Mouse (Mus musculus) lung, postnatal 0 days (tissue): ENCODE measurements at regions not wholly inside any gene's neighbourhood (a gene's known extent, or its start where the extent isn't known, plus 50 kb on each side); places are given as distances from the start of the nearest gene placed in this dataset.

Experiments
- ATAC-seq: fragments of 200-750 bp; cut with Nextera tagmentation; 2 replicates; pipeline ENCODE4 v1.8.0; 2017; ENCODE audit warnings: moderate library complexity
- DNase-seq: peaks from one replicate; pipeline ENCODE4 v3.0.0-alpha.2; 2016; ENCODE audit warnings: low spot score
- H3K27ac ChIP-seq: fragments of 300-500 bp; sonication (generic); 2 replicates; pipeline ENCODE4 v1.5.1; 2014; ENCODE audit warnings: antibody characterized with exemption, mild to moderate bottlenecking, low read length, mixed read lengths
- H3K27me3 ChIP-seq: fragments of 300-500 bp; sonication (generic); replicated peaks from 2 replicates; pipeline ENCODE4 v1.6.1; 2014; ENCODE audit warnings: low read length, mixed read lengths; ENCODE audit not compliant: insufficient read depth
- H3K36me3 ChIP-seq: fragments of 300-500 bp; sonication (generic); 2 replicates; pipeline ENCODE4 v1.6.1; 2014; ENCODE audit warnings: low read length, mixed read lengths; ENCODE audit not compliant: insufficient read depth
- H3K4me1 ChIP-seq: fragments of 300-500 bp; sonication (generic); 2 replicates; pipeline ENCODE4 v1.6.1; 2014; ENCODE audit warnings: antibody characterized with exemption, low read depth, low read length, mixed read lengths; ENCODE audit not compliant: insufficient read depth
- H3K4me2 ChIP-seq: fragments of 300-500 bp; sonication (generic); replicated peaks from 2 replicates; pipeline ENCODE4 v1.6.1; 2014; ENCODE audit warnings: low read depth, mild to moderate bottlenecking, low read length, moderate library complexity, mixed read lengths
- H3K4me3 ChIP-seq: fragments of 300-500 bp; sonication (generic); 2 replicates; pipeline ENCODE4 v1.5.1; 2014; ENCODE audit warnings: low read depth, low read length
- H3K9ac ChIP-seq: fragments of 300-500 bp; sonication (generic); replicated peaks from 2 replicates; pipeline ENCODE4 v1.6.1; 2014; ENCODE audit warnings: low read depth, mild to moderate bottlenecking
- H3K9me3 ChIP-seq: fragments of 300-500 bp; sonication (generic); 2 replicates; pipeline ENCODE4 v1.6.1; 2016; ENCODE audit warnings: low read length, mixed read lengths
- CTCF ChIP-seq: IDR thresholded peaks from 2 replicates; pipeline ENCODE4 v1.5.1; 2016; ENCODE audit warnings: antibody characterized with exemption, mild to moderate bottlenecking
- EP300 ChIP-seq: IDR thresholded peaks from 2 replicates; pipeline ENCODE4 v1.6.1; 2016; ENCODE audit warnings: antibody characterized with exemption, mild to moderate bottlenecking, control low read depth
- WGBS: fragments of 180-500 bp; shearing (Covaris S2); extraction: QIAGEN DNeasy Blood & Tissue Kit; methylation state at CpG from one replicate; pipeline ENCODE4 v1.1.7; 2014; 5-methylcytosine and 5-hydroxymethylcytosine counted together

DNA sequence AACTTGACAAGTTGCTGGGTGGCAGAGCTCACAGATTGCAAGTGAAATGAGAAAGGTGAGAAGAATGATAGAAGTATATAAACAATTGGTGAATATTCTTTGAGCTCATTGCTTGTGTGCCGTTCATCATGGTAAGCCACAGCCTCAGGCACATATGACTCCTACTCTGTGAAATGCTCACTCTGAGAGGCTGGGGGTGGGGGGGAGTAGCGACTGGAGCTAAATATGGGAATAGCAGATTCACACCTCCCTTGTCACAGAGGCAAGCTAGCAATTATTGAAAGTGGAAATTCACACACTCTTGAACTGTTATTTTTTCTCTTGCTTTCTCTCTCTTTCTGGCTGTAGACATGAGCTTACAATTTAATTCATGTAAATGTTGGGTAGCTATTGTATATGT is 481.0 kb upstream of the Lcorl start:
- TF ChIP-seq CTCF (no peak), EP300 (no peak)
- H3K9ac ChIP-seq, result no peak overlapping the region
- no peak overlapping the region for H3K27ac ChIP-seq
- no peaks in the 10 kb centered on the region for H3K36me3 ChIP-seq
- DNase-seq, result no peak
- no peak overlapping the region for H3K4me2 ChIP-seq
- H3K4me3 ChIP-seq, result no peak overlapping the region
- WGBS, result 73% methylated on average over 2 of the region's 2 CpGs
- H3K4me1 ChIP-seq, result no peaks in the 10 kb centered on the region
- ATAC-seq, result no peak
- no peaks in the 10 kb centered on the region for H3K27me3 ChIP-seq
- H3K9me3 ChIP-seq, result no peaks in the 10 kb centered on the region

GRCm38 (mm10) chr5:46330880-46331279 is 473.5 kb upstream of the Lcorl start:
- no peak for ATAC-seq
- TF ChIP-seq EP300, result no peak
- TF ChIP-seq CTCF, result no peak
- WGBS, result 23% methylated on average over 1 of the region's 1 CpGs

More at GRCm38 (mm10) chr5:46330880-46331279, 473.5 kb upstream of the Lcorl start:
- Histone ChIP-seq H3K27me3 (no peaks in the 10 kb centered on the region), H3K27ac (no peak overlapping the region), H3K9me3 (no peaks in the 10 kb centered on the region), H3K9ac (no peak overlapping the region), H3K4me2 (no peak overlapping the region), H3K36me3 (no peaks in the 10 kb centered on the region), H3K4me1 (no peaks in the 10 kb centered on the region), H3K4me3 (no peak overlapping the region)
- DNase-seq, result no peak
